Mouse (Mus musculus): ENCODE results near the gene Ccl12.

The Ccl12 gene

GRCm38 (mm10) chr11:82101529-82101928 lies at the start of gene Ccl12:
Gene Ccl12 (plus strand): TSS chr11:82101845.
- no peak for DNase-seq (ENCODE audit: low read depth)

DNA sequence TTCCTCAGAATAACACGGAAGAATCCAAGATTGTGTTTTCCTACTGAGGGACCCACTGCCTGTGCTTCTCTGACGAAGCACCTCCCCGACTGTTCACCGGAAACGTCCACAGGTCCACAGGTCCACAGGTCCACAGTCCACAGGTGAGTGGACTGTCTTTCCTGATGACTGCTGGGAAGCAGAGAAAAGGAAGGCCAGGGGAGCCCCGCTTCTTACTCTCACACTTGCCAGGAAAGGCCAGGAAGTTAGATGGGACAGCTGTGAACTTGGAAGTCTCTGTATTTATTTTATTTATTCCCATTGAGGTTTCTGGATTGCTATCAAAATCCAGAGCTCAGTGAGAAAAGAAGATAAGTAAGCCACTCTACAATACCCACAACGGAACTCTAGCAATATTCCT lies 47.8 kb upstream of the Ccl12 start:
- no peak for DNase-seq (ENCODE audit: low read depth)

DNA sequence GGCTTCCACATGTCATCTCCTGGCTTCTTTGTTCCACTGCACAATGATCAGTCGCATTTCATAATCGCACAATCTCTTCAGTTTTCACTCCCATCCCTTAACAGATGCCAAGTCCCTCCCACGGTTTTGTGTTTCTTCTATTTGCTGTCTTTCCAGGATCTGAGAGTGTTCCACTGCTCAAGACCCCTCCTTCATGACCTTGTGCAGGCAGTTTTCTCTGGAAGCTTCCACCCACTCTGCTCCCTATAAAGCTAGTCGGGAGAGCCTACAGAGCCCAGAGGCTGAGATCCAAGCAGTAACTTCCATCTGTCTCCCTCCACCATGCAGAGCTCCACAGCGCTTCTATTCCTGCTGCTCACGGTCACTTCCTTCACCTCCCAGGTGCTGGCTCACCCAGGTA lies 44.0 kb upstream of the Ccl12 start, which contains the start of gene Ccl11:
Gene Ccl11 (plus strand): TSS at position 178 of the 400 bp plus-strand sequence.
- no peak for DNase-seq (ENCODE audit: low read depth)

DNA sequence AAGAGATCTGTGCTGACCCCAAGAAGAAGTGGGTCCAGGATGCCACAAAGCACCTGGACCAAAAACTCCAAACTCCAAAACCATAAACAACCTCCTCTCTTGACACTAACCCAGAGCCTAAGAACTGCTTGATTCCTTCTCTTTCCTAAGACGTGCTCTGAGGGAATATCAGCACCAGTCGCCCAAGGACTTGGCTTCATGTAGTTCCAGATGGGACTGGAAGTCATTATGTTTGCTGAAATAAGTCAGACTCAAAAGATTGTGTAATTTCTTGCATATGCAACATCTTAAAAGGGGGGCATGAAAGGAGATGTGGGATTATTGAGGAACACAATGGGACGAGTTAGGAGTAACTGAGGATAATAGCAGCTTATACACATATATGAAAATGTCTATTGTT lies 39.4 kb upstream of the Ccl12 start:
- DNase-seq (ENCODE audit: low read depth) = no peak

DNA sequence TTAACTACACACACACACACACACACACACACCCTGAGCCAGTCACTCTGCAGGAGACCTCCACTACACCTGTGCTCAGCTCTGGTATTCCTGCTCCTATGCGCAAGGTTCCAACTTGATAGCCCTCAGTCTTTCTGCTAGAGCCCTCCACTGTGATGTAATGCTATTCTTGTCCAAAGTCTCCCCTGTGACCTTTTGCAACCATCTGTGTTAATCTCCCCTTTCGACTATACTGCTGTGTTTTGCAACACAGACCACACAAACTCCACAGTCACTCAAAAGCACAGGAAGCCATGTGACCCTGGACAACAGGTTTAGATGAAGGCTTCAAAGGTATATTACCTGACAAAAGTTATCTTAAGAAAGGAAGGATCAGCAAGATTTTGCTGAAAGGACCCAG lies 38.2 kb upstream of the Ccl12 start:
- no peak for DNase-seq (ENCODE audit: low read depth)

GRCm38 (mm10) chr11:82066953-82067571 lies 34.6 kb upstream of the Ccl12 start:
- no peak for DNase-seq (ENCODE audit: low read depth)

DNA sequence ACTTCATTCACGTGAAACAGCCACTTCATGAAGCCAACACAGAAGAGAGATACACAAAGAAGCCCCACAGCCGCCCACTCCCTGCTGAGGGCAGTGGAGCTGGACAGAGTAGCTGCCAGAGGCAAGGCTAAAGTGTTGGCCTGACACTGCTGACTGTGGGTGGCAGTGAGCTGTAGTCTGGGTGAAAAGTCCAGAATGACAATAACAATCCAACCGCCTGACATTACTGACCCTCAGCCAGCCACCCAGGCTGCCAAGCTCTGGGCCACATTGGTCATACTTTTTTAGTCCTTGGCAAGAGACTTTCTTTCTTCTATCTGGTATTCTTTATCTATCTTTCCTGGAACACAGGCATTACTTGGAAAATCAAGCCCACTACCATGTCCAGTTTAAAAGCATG lies 30.6 kb upstream of the Ccl12 start:
- no peak for DNase-seq (ENCODE audit: low read depth)

GRCm38 (mm10) chr11:82072374-82072773 lies 29.3 kb upstream of the Ccl12 start:
- peak; percentile 2 for DNase-seq (ENCODE audit: low read depth)

DNA sequence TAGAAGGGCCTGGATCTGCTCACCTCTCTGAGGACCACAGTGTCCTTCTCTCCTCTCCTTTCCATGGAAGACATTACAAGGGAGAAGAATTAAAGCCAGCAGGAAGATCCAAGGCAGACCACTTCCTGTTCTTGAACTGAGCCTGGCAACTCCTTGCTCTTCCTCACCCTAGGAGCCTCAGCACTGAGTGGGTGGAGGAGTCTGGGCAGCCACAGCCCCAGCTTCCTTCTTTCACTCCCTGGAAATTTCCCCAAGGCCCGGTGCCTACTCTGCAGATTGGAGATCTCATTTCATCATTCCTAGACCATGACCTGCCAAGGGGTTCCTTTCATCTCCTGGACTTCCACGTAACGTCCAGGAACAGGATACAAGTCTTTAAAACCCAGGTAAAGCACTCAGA lies 28.7 kb upstream of the Ccl12 start:
- no peak for DNase-seq (ENCODE audit: low read depth)

- DNase-seq (ENCODE audit: low read depth) = no peak
Measured at GRCm38 (mm10) chr11:82073686-82074085, 28.0 kb upstream of the Ccl12 start.

DNA sequence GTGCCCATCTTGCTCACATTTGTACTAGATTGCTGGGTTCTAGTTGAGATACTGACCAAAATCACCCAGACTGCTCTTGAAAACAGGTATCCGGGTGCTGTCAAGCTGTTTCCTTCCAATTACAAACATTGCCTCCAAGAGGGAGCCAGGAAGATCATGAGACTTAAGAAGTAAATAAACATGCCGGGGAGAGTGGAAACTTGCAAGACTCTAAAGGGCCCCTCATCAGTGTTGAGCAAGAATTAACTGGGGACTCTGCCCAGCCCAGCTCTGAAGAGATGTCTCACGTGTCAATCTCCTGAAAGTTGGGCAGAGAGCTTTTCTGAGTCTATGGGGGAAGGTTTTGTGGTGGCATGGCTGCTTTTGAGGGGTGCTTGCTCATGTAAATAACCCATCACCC lies 24.6 kb upstream of the Ccl12 start:
- no peak for DNase-seq (ENCODE audit: low read depth)

- no peak for DNase-seq (ENCODE audit: low read depth)
Measured at GRCm38 (mm10) chr11:82078136-82078730, 23.4 kb upstream of the Ccl12 start.

GRCm38 (mm10) chr11:82080865-82081264 lies 20.8 kb upstream of the Ccl12 start:
- DNase-seq (ENCODE audit: low read depth) = no peak

- no peak for DNase-seq (ENCODE audit: low read depth)
Measured at GRCm38 (mm10) chr11:82084360-82084759, 17.3 kb upstream of the Ccl12 start.

DNA sequence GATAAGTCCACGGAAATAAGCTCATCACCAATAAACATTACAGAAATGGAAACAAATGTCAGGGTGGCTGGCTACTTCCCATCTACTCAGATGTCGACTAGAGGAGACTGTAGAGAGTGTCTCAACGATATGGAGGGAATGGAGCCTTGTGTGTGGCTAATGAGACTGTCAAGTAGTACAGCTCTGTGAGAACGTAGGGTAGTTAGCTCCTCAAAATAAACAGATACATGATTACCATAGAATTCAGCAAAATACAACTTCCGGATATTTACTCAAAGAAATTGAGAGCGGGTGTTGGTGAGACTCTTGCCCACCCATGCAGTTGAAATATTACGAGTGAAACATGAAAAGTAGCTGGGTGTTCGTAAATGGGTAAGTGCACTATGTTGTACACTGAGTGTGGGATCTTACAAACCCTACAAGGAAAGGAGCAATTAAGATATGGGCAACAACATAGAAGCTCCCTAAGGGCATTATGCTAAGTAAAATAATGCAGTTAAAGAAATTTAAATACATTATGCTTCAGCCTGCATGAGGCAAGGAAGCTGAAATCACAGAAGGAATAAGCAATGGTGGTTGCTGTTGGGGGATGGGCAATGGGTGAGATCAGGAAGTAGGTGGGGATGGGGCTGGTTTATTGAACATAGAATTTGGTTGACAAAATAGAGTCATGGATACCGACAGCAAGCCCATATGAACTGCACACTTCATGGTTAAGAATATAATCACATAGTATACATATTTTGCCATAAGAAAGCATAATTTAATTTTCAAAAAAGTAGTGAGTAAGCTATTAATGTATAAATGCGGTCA lies 1.9 kb upstream of the Ccl12 start:
- DNase-seq (ENCODE audit: low read depth) = no peak

DNA sequence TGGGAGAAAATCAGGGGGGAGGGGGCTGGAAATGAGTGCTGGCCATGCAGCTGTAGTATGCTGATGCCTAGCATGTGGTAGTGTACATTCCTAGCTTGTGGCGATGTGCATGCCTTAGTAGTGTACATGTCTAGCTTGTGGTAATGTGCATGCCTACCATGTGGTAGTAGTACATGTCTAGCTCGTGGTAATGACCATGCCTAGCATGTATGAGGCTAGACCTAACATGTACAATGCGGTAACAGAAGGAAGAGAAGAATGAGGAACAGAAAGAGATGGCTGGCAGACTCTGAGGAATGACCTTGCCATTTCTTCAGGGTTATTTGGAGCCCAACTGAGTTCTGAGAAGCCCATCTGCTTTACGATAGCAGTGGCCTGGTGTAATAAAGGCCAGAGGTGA lies 558 bp upstream of the Ccl12 start:
- no peak for DNase-seq (ENCODE audit: low read depth)

DNA sequence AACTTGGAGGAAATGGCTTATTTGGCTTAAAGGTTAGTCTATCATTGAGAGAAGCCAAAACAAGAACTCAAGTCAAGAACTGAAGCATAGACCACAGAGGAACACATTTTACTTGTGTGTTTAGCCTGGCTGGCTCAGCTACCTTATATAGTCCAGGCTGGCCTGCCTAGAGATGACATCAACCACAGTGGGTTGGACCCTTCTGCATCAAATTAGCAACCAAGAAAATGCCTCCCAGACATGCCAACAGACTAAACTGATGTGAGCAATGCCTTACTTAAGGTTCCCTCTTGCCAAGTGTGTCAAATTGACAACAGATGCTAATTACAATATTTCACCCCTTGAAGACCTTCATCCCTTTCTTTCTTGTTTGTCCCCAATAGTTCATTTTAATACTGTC lies 8.0 kb downstream of the Ccl12 start:
- no peak for DNase-seq (ENCODE audit: low read depth)

GRCm38 (mm10) chr11:82110372-82111248 lies 9.0 kb downstream of the Ccl12 start:
- no peak for DNase-seq (ENCODE audit: low read depth)

DNA sequence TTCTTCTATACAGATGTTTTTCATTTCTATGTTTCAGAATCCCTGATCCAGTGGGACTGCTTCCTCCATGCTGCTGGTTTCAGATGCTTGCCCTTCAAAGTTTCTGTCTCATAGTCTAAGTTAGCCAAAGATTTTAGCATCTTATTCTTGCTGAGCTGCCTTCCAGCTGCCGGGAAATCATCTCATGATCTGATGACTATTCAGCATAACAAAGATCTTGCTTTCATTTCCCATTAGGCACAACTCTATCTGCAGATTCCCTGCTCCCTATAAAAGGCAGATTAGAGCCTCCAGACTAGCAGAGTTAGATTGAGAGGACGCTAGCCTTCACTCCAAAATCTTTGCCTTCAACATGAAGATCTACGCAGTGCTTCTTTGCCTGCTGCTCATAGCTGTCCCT lies 13.2 kb downstream of the Ccl12 start, which contains the start of gene Ccl8:
Gene Ccl8 (plus strand): TSS at position 301 of the 400 bp plus-strand sequence.
- no peak for DNase-seq (ENCODE audit: low read depth)

DNA sequence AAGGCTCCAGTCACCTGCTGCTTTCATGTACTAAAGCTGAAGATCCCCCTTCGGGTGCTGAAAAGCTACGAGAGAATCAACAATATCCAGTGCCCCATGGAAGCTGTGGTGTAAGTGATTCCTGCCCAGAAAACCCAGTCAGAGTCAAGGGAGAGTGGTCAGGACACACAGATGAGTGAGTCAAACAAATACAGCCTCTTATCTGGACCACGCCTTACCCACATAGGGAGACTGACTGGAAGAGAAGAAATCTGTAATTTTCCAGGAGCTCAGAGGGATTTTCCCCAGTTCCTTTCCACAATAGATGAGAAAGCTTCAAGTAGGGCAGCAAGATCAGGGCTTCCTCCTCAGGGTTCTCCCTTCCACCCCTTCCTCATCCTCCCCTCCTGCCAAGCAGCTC lies 14.4 kb downstream of the Ccl12 start:
- DNase-seq (ENCODE audit: low read depth) = no peak

DNA sequence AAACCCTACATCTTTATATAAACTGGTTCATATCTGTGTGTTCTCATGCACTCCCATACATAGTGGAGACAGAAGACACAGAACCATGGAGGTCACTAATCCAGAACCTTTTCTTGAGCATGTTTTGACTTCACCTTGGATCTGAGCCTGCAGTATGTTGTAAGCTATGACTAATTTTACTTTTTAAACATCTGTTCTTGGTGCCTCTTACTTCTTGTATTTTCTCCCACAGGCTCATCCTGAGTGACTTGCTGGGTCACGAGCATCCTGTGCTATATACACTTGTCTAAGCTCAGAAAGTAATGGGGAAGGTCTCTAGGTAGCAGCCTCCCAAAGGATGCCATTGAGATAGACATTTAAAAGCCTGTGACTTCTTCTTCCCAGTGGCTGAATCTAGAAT lies 31.3 kb downstream of the Ccl12 start:
- no peak for DNase-seq (ENCODE audit: low read depth)

DNA sequence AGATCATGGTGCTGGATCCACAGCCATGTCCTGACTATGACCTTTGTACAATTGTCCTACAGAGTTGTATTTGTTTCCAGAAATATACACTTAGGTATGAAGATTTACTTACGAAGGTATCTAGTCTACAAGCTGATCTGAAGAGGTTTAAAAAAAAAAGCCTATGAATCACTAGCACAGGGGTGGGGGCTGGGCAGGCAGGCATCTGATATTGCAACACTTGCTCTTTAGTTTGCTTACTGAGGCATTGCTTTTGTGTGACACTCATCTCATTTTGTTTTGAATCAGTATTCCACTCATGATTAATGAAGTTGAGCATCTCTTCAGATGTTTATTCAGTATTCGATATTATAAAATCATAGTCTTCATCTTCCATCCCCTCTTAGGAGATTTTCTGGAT lies 34.6 kb downstream of the Ccl12 start:
- no peak for DNase-seq (ENCODE audit: low read depth)

All from induced T-regulatory cell, adult 2 months (primary cell).